Mouse (Mus musculus) CH12.LX (cell line): Measurements from ENCODE around the gene Defb23.

Experiments used
- BHLHE40 ChIP-seq: IDR thresholded peaks from 2 replicates; pipeline ENCODE4 v1.6.1; 2011; ENCODE audit warnings: mild to moderate bottlenecking, low read depth, low read length, improper control_type of control experiment
- CHD2 ChIP-seq: IDR thresholded peaks from 2 replicates; pipeline ENCODE4 v1.6.1; 2011; ENCODE audit warnings: low read length, improper control_type of control experiment
- CTCF ChIP-seq, 2 experiments: IDR thresholded peaks in 1 of 2; conservative IDR thresholded peaks in 1 of 2; 2 replicates each; pipeline ENCODE4 v1.5.1; 2011 to 2012; ENCODE audit warnings: low read depth in 2 of 2, low read length in 2 of 2, improper control_type of control experiment in 1 of 2, inconsistent platforms in 1 of 2, mild to moderate bottlenecking in 1 of 2, moderate library complexity in 1 of 2
- IRF4 ChIP-seq: IDR thresholded peaks from 2 replicates; pipeline ENCODE4 v1.6.1; 2014; ENCODE audit warnings: low read depth, mild to moderate bottlenecking, inconsistent platforms, low read length, improper control_type of control experiment
- POLR2A ChIP-seq: IDR thresholded peaks from 2 replicates; pipeline ENCODE4 v1.6.1; 2011; ENCODE audit warnings: low read depth, mild to moderate bottlenecking, improper control_type of control experiment, low read length
- SIN3A ChIP-seq: IDR thresholded peaks from 2 replicates; pipeline ENCODE4 v1.6.1; 2012; ENCODE audit warnings: low read length, improper control_type of control experiment, inconsistent platforms
- ZMIZ1 ChIP-seq: IDR thresholded peaks from 2 replicates; pipeline ENCODE4 v1.6.1; 2012; ENCODE audit warnings: low read depth, mild to moderate bottlenecking, inconsistent platforms, low read length, improper control_type of control experiment

DNA sequence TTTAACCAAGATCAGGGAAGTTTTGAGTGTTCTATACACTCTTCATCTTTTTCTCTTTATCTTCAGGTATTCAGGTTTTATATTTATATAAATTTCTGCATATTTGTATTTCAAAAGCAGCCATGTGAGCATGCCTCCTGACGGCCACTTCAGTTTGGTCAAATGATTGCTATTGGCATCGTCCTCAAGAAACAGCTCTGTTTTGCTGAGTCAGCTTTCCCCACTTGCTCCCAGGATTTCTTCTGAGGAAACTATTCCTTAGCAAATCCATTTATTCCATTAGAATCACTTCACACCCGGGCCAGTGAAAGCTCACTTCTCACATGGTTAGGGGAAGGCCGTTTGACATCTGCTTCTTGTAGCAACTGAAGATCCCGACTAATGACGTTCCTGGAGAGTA lies 33.6 kb upstream of the Defb23 start:
- TF ChIP-seq CHD2 (no peak), BHLHE40 (no peak), POLR2A (no peak), ZMIZ1 (no peak), CTCF (conservative IDR thresholded peaks at IDR 0.05 in 1 of 2, IDR thresholded peaks at IDR 0.05 in 1 of 2; ENCODE audit: low read depth in 2 of 2, low read length in 2 of 2) (no peak), IRF4 (no peak), SIN3A (no peak)
